Mouse (Mus musculus): ENCODE results near the gene Smad3.

Smad3 gene

GRCm38 (mm10) chr9:63664792-63665646, 92.8 kb downstream of the Smad3 start:
- DNase-seq (ENCODE audit: low read depth, low spot score) = peak; percentile 50

- no peak for DNase-seq (ENCODE audit: low read depth, low spot score)
These were observed 93.5 kb downstream of the Smad3 start for GRCm38 (mm10) chr9:63664300-63664745.

- DNase-seq (ENCODE audit: low read depth, low spot score) = no peak
These were observed 94.6 kb downstream of the Smad3 start for GRCm38 (mm10) chr9:63663222-63663621.

GRCm38 (mm10) chr9:63662759-63663158, 95.0 kb downstream of the Smad3 start:
- DNase-seq (ENCODE audit: low read depth, low spot score) = no peak

- no peak for DNase-seq (ENCODE audit: low read depth, low spot score)
These were observed 97.1 kb downstream of the Smad3 start for GRCm38 (mm10) chr9:63660691-63661090.

- DNase-seq (ENCODE audit: low read depth, low spot score) = no peak
These were observed 97.7 kb downstream of the Smad3 start for GRCm38 (mm10) chr9:63660061-63660460.

- no peak for DNase-seq (ENCODE audit: low read depth, low spot score)
These were observed 98.8 kb downstream of the Smad3 start for GRCm38 (mm10) chr9:63658970-63659371.

- no peak for DNase-seq (ENCODE audit: low read depth, low spot score)
These were observed 99.4 kb downstream of the Smad3 start for GRCm38 (mm10) chr9:63658436-63658835.

- DNase-seq (ENCODE audit: low read depth, low spot score) = no peak
These were observed 100.6 kb downstream of the Smad3 start for GRCm38 (mm10) chr9:63657167-63657566.

- DNase-seq (ENCODE audit: low read depth, low spot score) = peak; percentile 43
These were observed 102.7 kb downstream of the Smad3 start for GRCm38 (mm10) chr9:63655092-63655491.

GRCm38 (mm10) chr9:63654575-63654974, 103.2 kb downstream of the Smad3 start:
- DNase-seq (ENCODE audit: low read depth, low spot score) = no peak

GRCm38 (mm10) chr9:63653666-63654065, 104.1 kb downstream of the Smad3 start:
- DNase-seq (ENCODE audit: low read depth, low spot score) = no peak

- no peak for DNase-seq (ENCODE audit: low read depth, low spot score)
These were observed 106.2 kb downstream of the Smad3 start for GRCm38 (mm10) chr9:63651594-63651993.

- no peak for DNase-seq (ENCODE audit: low read depth, low spot score)
These were observed 106.9 kb downstream of the Smad3 start for GRCm38 (mm10) chr9:63650905-63651304.

- DNase-seq (ENCODE audit: low read depth, low spot score) = no peak
These were observed 107.8 kb downstream of the Smad3 start for GRCm38 (mm10) chr9:63649841-63650545.

- no peak for DNase-seq (ENCODE audit: low read depth, low spot score)
These were observed 109.3 kb downstream of the Smad3 start for GRCm38 (mm10) chr9:63648520-63648918.

- no peak for DNase-seq (ENCODE audit: low read depth, low spot score)
These were observed 109.9 kb downstream of the Smad3 start for GRCm38 (mm10) chr9:63647581-63648519.

- DNase-seq (ENCODE audit: low read depth, low spot score) = no peak
These were observed 112.7 kb downstream of the Smad3 start for GRCm38 (mm10) chr9:63645084-63645483.

GRCm38 (mm10) chr9:63644011-63644410, 113.8 kb downstream of the Smad3 start:
- DNase-seq (ENCODE audit: low read depth, low spot score) = no peak

- no peak for DNase-seq (ENCODE audit: low read depth, low spot score)
These were observed 115.7 kb downstream of the Smad3 start for GRCm38 (mm10) chr9:63641983-63642646.

- no peak for DNase-seq (ENCODE audit: low read depth, low spot score)
These were observed 121.7 kb downstream of the Smad3 start for GRCm38 (mm10) chr9:63636113-63636512.

Measured in mesoderm, embryonic 11.5 days (tissue).